Mouse (Mus musculus) embryonic facial prominence, embryonic 11.5 days (tissue): ENCODE data around the gene Uqcrfs1. TPM values are rescaled to one million over a fixed set of nuclear protein-coding genes. Genes with fewer than 3 reads are reported as not detected.

Experiments
- ATAC-seq: fragments of 200-750 bp; cut with Nextera tagmentation; replicated peaks from 2 replicates; pipeline ENCODE4 v1.8.0; 2017; ENCODE audit warnings: low read depth; ENCODE audit not compliant: insufficient number of reproducible peaks, low FRiP score, low TSS enrichment
- DNase-seq: peaks from one replicate; pipeline ENCODE4 v3.0.0-alpha.2; 2015; ENCODE audit warnings: low spot score
- H3K27ac ChIP-seq: fragments of 300-500 bp; sonication (generic); replicated peaks from 2 replicates; pipeline ENCODE4 v1.5.1; 2014; ENCODE audit warnings: mild to moderate bottlenecking, low read depth, low read length, control low read depth
- H3K27me3 ChIP-seq: fragments of 300-500 bp; sonication (generic); 2 replicates; pipeline ENCODE4 v1.6.1; 2014; ENCODE audit warnings: mild to moderate bottlenecking, low read length, moderate library complexity, mixed read lengths; ENCODE audit not compliant: control insufficient read depth, insufficient read depth
- H3K36me3 ChIP-seq: fragments of 300-500 bp; sonication (generic); replicated peaks from 2 replicates; pipeline ENCODE4 v1.6.1; 2014; ENCODE audit warnings: low read depth, mild to moderate bottlenecking, low read length, moderate library complexity, mixed read lengths; ENCODE audit not compliant: control insufficient read depth, insufficient read depth
- H3K4me1 ChIP-seq: fragments of 300-500 bp; sonication (generic); 2 replicates; pipeline ENCODE4 v1.6.1; 2014; ENCODE audit warnings: low read length, mixed read lengths; ENCODE audit not compliant: control insufficient read depth, insufficient read depth
- H3K4me2 ChIP-seq: fragments of 300-500 bp; sonication (generic); 2 replicates; pipeline ENCODE4 v1.6.1; 2014; ENCODE audit warnings: low read depth, mild to moderate bottlenecking, control low read depth, low read length, moderate library complexity
- H3K4me3 ChIP-seq: fragments of 300-500 bp; sonication (generic); 2 replicates; pipeline ENCODE4 v1.5.1; 2014; ENCODE audit warnings: low read depth, low read length, control low read depth
- H3K9ac ChIP-seq: fragments of 300-500 bp; sonication (generic); replicated peaks from 2 replicates; pipeline ENCODE4 v1.6.1; 2014; ENCODE audit warnings: mild to moderate bottlenecking, control low read depth, low read length
- H3K9me3 ChIP-seq: fragments of 300-500 bp; sonication (generic); replicated peaks from 2 replicates; pipeline ENCODE4 v1.6.1; 2016; ENCODE audit warnings: mild to moderate bottlenecking, low read length, inconsistent platforms, mixed read lengths; ENCODE audit not compliant: control insufficient read depth
- WGBS: fragments of 180-500 bp; shearing (Covaris S2); extraction: QIAGEN DNeasy Blood & Tissue Kit; methylation state at CpG from one replicate; pipeline ENCODE4 v1.1.7; 2014; 5-methylcytosine and 5-hydroxymethylcytosine counted together
- polyA plus RNA-seq: library from polyadenylated mRNA; unstranded; fragments of >200 nt; fragmentation: Nextera tagmentation; extraction: Ambion mirVana; gene quantifications from 2 replicates; pipeline ENCODE4 v1.2.1, GENCODE M21; 2014

Uqcrfs1 gene
- polyA plus RNA-seq, 1 experiment from 2014 or later, result 249 TPM

DNA sequence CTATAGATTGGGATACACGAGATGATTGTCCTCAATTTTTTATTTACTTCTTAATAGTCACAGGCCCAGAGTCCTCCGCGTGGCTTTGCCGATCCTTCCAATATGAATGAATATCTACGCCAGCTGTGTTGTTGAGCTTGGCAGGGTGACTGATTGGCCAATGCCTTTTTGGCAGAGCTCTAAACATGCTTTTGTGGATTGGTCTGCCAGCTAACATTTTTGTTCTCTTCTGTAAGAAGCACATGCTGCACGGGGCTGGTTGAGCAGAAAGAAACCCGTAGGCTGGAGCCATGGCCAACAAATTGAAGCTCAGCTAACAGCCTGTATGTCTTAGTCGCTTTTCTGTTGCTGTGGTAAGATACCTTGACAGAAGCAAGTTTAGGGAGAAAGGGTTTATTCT, 20.2 kb downstream of the Uqcrfs1 start:
- no peak for DNase-seq
- Histone ChIP-seq H3K4me1 (no peaks in the 10 kb centered on the region), H3K9ac (no peak overlapping the region), H3K27ac (no peak overlapping the region), H3K9me3 (no peaks in the 10 kb centered on the region), H3K36me3 (no peaks in the 10 kb centered on the region), H3K27me3 (no peaks in the 10 kb centered on the region), H3K4me2 (no peak overlapping the region), H3K4me3 (no peak overlapping the region)
- ATAC-seq, result no peak
- WGBS, result 90% methylated on average over 8 of the region's 8 CpGs

DNA sequence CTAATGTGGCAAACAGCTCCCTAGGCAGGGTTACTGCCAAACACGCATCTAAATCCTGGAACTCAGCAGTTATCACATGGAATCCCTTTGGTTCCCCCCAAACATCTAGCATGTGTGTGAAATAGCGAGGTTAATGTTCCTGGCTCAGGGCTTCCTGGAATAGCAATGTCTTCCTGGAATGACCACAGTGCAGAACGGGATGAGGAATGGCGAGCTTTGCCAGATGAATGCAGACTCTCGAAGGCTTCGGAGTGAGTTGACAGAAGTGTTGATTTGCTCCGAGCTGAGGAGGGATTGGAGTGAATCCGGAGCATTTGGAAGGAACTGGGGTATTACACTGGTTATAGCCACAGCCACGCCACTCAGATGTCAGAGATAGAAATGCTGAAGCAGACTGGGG, 21.2 kb downstream of the Uqcrfs1 start:
- DNase-seq, result no peak
- no peaks in the 10 kb centered on the region for H3K27me3 ChIP-seq
- no peak overlapping the region for H3K4me3 ChIP-seq
- no peaks in the 10 kb centered on the region for H3K4me1 ChIP-seq
- H3K9me3 ChIP-seq, result no peaks in the 10 kb centered on the region
- no peaks in the 10 kb centered on the region for H3K36me3 ChIP-seq
- WGBS, result 91% methylated on average over 9 of the region's 9 CpGs
- no peak overlapping the region for H3K4me2 ChIP-seq
- no peak overlapping the region for H3K27ac ChIP-seq
- no peak overlapping the region for H3K9ac ChIP-seq
- ATAC-seq, result no peak

DNA sequence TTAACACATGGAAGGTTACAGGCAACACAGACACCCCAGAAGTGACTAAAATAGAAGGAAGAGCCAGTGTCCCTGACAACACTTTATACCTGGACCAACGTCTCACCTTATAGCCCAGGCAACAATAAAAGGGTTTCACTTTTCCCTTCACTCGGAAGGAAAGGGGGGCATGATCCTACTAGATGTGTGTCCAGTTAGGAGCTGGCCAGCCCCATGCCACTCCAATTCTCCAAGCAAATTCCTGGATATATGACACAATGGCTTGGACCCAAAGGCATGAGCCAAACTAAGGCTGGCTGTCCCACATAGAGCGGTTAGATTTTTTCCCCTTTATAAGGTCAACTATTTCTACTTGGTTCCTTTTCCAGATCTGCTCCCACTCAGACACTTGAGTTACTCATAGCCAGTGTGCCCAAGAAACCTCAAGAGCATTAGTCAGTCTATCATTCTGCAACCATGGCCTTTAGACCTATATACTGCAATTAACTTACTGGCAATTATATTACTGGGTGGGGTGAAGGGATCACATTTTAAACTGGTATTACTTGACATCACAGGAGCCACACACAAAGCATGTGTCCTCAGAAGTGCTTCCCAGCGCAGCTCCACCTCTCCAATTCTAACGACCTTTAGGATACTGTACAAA, 21.8 kb downstream of the Uqcrfs1 start:
- WGBS, result 94% methylated on average over 5 of the region's 5 CpGs
- Histone ChIP-seq H3K4me1 (no peaks in the 10 kb centered on the region), H3K27ac (no peak overlapping the region), H3K9me3 (no peaks in the 10 kb centered on the region), H3K27me3 (no peaks in the 10 kb centered on the region), H3K4me2 (no peak overlapping the region), H3K4me3 (no peak overlapping the region), H3K36me3 (no peaks in the 10 kb centered on the region), H3K9ac (no peak overlapping the region)
- DNase-seq, result no peak
- ATAC-seq, result no peak

- ATAC-seq, result no peak
- Histone ChIP-seq H3K27me3 (no peaks in the 10 kb centered on the region), H3K36me3 (no peaks in the 10 kb centered on the region), H3K4me1 (no peaks in the 10 kb centered on the region), H3K4me3 (no peak overlapping the region), H3K27ac (no peak overlapping the region), H3K9me3 (no peaks in the 10 kb centered on the region), H3K9ac (no peak overlapping the region), H3K4me2 (no peak overlapping the region)
- 76% methylated on average over 16 of the region's 16 CpGs for WGBS
- no peak for DNase-seq
Measured at GRCm38 (mm10) chr13:30521282-30521902, 23.8 kb downstream of the Uqcrfs1 start.

DNA sequence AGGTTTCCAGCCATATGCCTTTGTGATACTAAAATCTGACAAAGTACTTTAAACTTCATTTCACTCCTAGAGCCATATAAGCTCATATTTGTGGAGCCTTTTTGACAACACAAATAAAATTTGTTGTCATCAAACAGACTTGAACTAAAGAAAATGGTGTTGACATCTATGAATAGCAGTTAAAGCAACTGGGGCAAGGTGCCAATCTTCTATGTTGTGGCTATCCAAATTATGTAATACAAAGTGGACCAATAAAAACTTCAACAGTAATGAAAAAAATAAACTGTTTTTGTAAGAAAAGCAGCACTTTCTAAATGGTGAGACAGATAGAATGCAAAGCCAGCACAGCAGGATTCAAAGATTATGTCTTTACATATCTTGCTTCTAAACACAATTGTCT, 27.0 kb downstream of the Uqcrfs1 start:
- ATAC-seq, result no peak
- H3K27ac ChIP-seq, result no peak overlapping the region

GRCm38 (mm10) chr13:30507651-30508050, 37.5 kb downstream of the Uqcrfs1 start:
- Histone ChIP-seq H3K4me3 (no peak overlapping the region), H3K36me3 (no peaks in the 10 kb centered on the region), H3K27me3 (no peaks in the 10 kb centered on the region), H3K4me1 (no peaks in the 10 kb centered on the region), H3K27ac (no peak overlapping the region), H3K9me3 (no peaks in the 10 kb centered on the region), H3K4me2 (no peak overlapping the region), H3K9ac (no peak overlapping the region)
- 62% methylated on average over 4 of the region's 4 CpGs for WGBS
- ATAC-seq (no peak), DNase-seq (peak; percentile 76)

More for the DNA sequence above, 27.0 kb downstream of the Uqcrfs1 start:
- Histone ChIP-seq H3K9ac (no peak overlapping the region), H3K9me3 (no peaks in the 10 kb centered on the region), H3K4me1 (no peaks in the 10 kb centered on the region), H3K27me3 (no peaks in the 10 kb centered on the region), H3K4me3 (no peak overlapping the region), H3K36me3 (no peaks in the 10 kb centered on the region), H3K4me2 (no peak overlapping the region)
- no peak for DNase-seq

GRCm38 (mm10) chr13:30501860-30502395, 43.2 kb downstream of the Uqcrfs1 start:
- no peak overlapping the region for H3K9ac ChIP-seq
- 37% methylated on average over 7 of the region's 7 CpGs for WGBS
- no peaks in the 10 kb centered on the region for H3K36me3 ChIP-seq
- ATAC-seq, result no peak
- no peak overlapping the region for H3K27ac ChIP-seq
- no peaks in the 10 kb centered on the region for H3K9me3 ChIP-seq
- no peak overlapping the region for H3K4me3 ChIP-seq
- no peak overlapping the region for H3K4me2 ChIP-seq
- H3K4me1 ChIP-seq, result no peaks in the 10 kb centered on the region
- peak; percentile 61 for DNase-seq
- H3K27me3 ChIP-seq, result no peaks in the 10 kb centered on the region
